Mouse (Mus musculus) small intestine, adult 2 months (tissue): Measurements from ENCODE around the gene Sult2b1. TPM values are rescaled to one million over a fixed set of nuclear protein-coding genes. Genes with fewer than 3 reads are reported as not detected.

ENCODE experiments used
- H3K27ac ChIP-seq: fragments of 200-500 bp; 2 replicates; pipeline ENCODE4 v1.5.1; 2012; ENCODE audit warnings: low read depth, low read length, control low read depth, inconsistent platforms; ENCODE audit not compliant: insufficient read depth
- H3K27me3 ChIP-seq: fragments of 200-500 bp; 2 replicates; pipeline ENCODE4 v1.6.1; 2012; ENCODE audit warnings: mild to moderate bottlenecking, moderate library complexity, low read length, inconsistent platforms; ENCODE audit not compliant: control insufficient read depth, insufficient read depth
- H3K36me3 ChIP-seq: fragments of 200-500 bp; 2 replicates; pipeline ENCODE4 v1.6.1; 2012; ENCODE audit warnings: mild to moderate bottlenecking, low read length, control low read depth, inconsistent platforms; ENCODE audit not compliant: control insufficient read depth, insufficient read depth
- H3K4me1 ChIP-seq: fragments of 200-500 bp; 2 replicates; pipeline ENCODE4 v1.6.1; 2012; ENCODE audit warnings: low read length, inconsistent platforms, mixed read lengths; ENCODE audit not compliant: control insufficient read depth, insufficient read depth, insufficient read length
- H3K4me3 ChIP-seq: fragments of 200-500 bp; 2 replicates; pipeline ENCODE4 v1.5.1; 2012; ENCODE audit warnings: low read depth, mild to moderate bottlenecking, control low read depth, inconsistent platforms, low read length, moderate library complexity
- CTCF ChIP-seq: fragments of 200-500 bp; IDR thresholded peaks from 2 replicates; pipeline ENCODE4 v1.5.1; 2012; ENCODE audit warnings: low read depth, mild to moderate bottlenecking, control low read depth, inconsistent platforms, low read length, moderate library complexity, mixed read lengths; ENCODE audit not compliant: insufficient replicate concordance, insufficient read length; ENCODE audit errors: extremely low read depth
- POLR2A ChIP-seq: fragments of 200-500 bp; IDR thresholded peaks from 2 replicates; pipeline ENCODE4 v1.6.1; 2012; ENCODE audit warnings: low read depth, mild to moderate bottlenecking, control low read depth, inconsistent platforms, low read length, moderate library complexity
- WGBS: fragments of 180-500 bp; shearing (Covaris S2); methylation state at CpG from one replicate; pipeline ENCODE4 v1.1.7; 2018; 5-methylcytosine and 5-hydroxymethylcytosine counted together
- polyA plus RNA-seq: library from polyadenylated mRNA; depleted of rRNA; stranded (reverse); fragments of >200 nt; gene quantifications from 2 replicates; pipeline ENCODE4 v1.2.3, GENCODE M21; 2012; rRNA removed

The Sult2b1 gene
- 139 and 454 TPM in 2 replicates for polyA plus RNA-seq

GRCm38 (mm10) chr7:45784524-45785372 lies at the start of gene Sult2b1:
Gene Sult2b1, minus strand, starts transcription at chr7:45784669.
- Histone ChIP-seq H3K27me3 (peaks cover 20% of the 10 kb centered on the region), H3K4me1 (peaks cover 5% of the 10 kb centered on the region), H3K36me3 (no peaks in the 10 kb centered on the region), H3K27ac (no peak within 1 kb of the TSS), H3K4me3 (peak within 1 kb of the TSS; percentile 63)
- 25% methylated on average over 20 of the region's 20 CpGs for WGBS
- TF ChIP-seq POLR2A: no peak

- H3K4me3 ChIP-seq: peak overlapping the region; percentile 42
- H3K4me1 ChIP-seq: peaks cover 11% of the 10 kb centered on the region
- no peak overlapping the region for H3K27ac ChIP-seq
- no peak for TF ChIP-seq CTCF
- no peak for TF ChIP-seq POLR2A
- WGBS: 11% methylated on average over 28 of the region's 31 CpGs
- no peaks in the 10 kb centered on the region for H3K36me3 ChIP-seq
- peaks cover 36% of the 10 kb centered on the region for H3K27me3 ChIP-seq
Measured at GRCm38 (mm10) chr7:45833924-45834323, 49.5 kb upstream of the Sult2b1 start.

GRCm38 (mm10) chr7:45833148-45833790 lies 48.8 kb upstream of the Sult2b1 start:
- Histone ChIP-seq H3K36me3 (no peaks in the 10 kb centered on the region), H3K27me3 (peaks cover 36% of the 10 kb centered on the region), H3K27ac (no peak overlapping the region), H3K4me3 (peak overlapping the region; percentile 42), H3K4me1 (peaks cover 11% of the 10 kb centered on the region)
- TF ChIP-seq POLR2A: no peak
- no peak for TF ChIP-seq CTCF
- WGBS: under 1% methylated on average over 79 of the region's 86 CpGs

DNA sequence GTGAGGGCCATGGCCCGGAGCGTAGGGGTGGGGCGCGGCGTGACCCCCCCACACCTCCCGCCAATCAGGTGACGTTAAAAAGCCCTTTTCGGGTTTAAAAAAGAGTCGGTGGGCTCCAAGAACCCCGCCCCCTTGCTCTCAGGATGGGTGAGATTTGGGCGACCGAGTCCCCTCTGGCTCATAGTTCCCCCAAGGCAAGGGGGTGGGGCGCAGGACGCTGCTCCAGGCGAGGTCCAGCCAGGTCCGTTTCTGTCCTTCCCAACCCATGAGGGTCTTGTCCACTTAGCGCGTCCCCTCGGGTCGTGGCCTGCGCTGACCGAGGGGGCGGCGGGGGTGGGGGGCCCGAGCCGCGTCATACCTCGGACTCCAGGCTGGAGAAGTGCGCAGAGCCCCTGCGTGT lies 48.0 kb upstream of the Sult2b1 start:
- WGBS: 14% methylated on average over 30 of the region's 30 CpGs
- H3K36me3 ChIP-seq: 0 out of 2 replicates have a peak, but pooled peaks cover under 1% of the 10 kb centered on the region
- H3K27me3 ChIP-seq: peaks cover 36% of the 10 kb centered on the region
- H3K27ac ChIP-seq: no peak overlapping the region
- H3K4me3 ChIP-seq: no peak overlapping the region
- TF ChIP-seq CTCF: no peak
- TF ChIP-seq POLR2A: no peak
- peaks cover 11% of the 10 kb centered on the region for H3K4me1 ChIP-seq

- Histone ChIP-seq H3K36me3 (peaks cover 11% of the 10 kb centered on the region; the same call in 1 of the 2 replicates), H3K27me3 (peaks cover 36% of the 10 kb centered on the region), H3K4me3 (peak overlapping the region; percentile 74; the same call in 1 of the 2 replicates), H3K27ac (no peak overlapping the region), H3K4me1 (peaks cover 11% of the 10 kb centered on the region)
- WGBS: 20% methylated on average over 5 of the region's 5 CpGs
- TF ChIP-seq POLR2A: no peak
- no peak for TF ChIP-seq CTCF
Measured at GRCm38 (mm10) chr7:45831128-45831525, 46.7 kb upstream of the Sult2b1 start.

- H3K4me3 ChIP-seq: peak within 1 kb of the TSS; percentile 74
- under 1% methylated on average over 35 of the region's 35 CpGs for whole genome bisulfite sequencing
- peaks cover 15% of the 10 kb centered on the region; the same call in 1 of the 2 replicates for H3K36me3 ChIP-seq
- peaks cover 36% of the 10 kb centered on the region for H3K27me3 ChIP-seq
- peaks cover 11% of the 10 kb centered on the region for H3K4me1 ChIP-seq
- peak within 1 kb of the TSS; percentile 66 for H3K27ac ChIP-seq
- TF ChIP-seq POLR2A: no peak
- TF ChIP-seq CTCF: no peak
Measured at GRCm38 (mm10) chr7:45830427-45831127, 46.1 kb upstream of the Sult2b1 start, which contains the start of gene Grwd1. Gene Grwd1, minus strand, starts transcription at chr7:45830944.

GRCm38 (mm10) chr7:45826631-45827030 lies 42.2 kb upstream of the Sult2b1 start:
- WGBS: 88% methylated on average over 7 of the region's 7 CpGs
- peaks cover 5% of the 10 kb centered on the region; the same call in 1 of the 2 replicates for H3K4me1 ChIP-seq
- no peak overlapping the region for H3K27ac ChIP-seq
- TF ChIP-seq POLR2A: no peak
- no peak for TF ChIP-seq CTCF
- H3K4me3 ChIP-seq: no peak overlapping the region
- peaks cover 25% of the 10 kb centered on the region; the same call in 1 of the 2 replicates for H3K36me3 ChIP-seq
- 0 out of 2 replicates have a peak, but pooled peaks cover 2% of the 10 kb centered on the region for H3K27me3 ChIP-seq
